ENCODE assay signal across 24 mouse cellular contexts in the genomic region with DNA sequence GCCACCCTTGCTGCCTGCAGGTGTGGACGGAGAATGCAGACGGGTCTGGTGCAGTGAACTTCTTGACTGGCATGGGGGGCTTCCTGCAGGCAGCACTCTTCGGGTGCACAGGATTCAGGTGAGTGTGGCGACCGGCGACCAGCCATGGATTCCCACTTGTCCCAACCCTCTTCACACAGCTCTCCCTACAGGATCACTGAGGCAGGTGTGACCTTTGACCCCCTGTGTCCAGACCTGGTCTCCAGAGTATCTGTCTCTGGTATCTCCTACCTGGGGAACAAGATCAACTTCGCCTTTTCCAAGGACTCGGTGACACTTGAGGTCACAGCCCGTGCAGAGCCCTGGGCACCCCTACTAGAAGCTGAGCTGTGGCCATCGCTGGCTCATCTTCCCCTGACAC. TPM values are rescaled to one million over a fixed set of nuclear protein-coding genes. Genes with fewer than 3 reads are reported as not detected.
DNase-seq lines count a peak whose midpoint lies in the region; ATAC-seq and TF ChIP-seq lines count a peak whose summit lies in the region.
"Had no signal": no experiment of that assay in that cellular context is flagged by ENCODE, and none has a peak within 500 bp of the region (broad histone marks: within the 10 kb centered on the region; RNA-seq: fewer than 3 reads in every experiment).

No protein-coding gene starts in this region.

- H3K4me1 ChIP-seq in heart, embryonic 10.5 days, result peaks cover 46% of the 10 kb centered on the region
- peaks cover 15% of the 10 kb centered on the region; the same call in 1 of the 2 replicates for H3K4me1 ChIP-seq in liver, adult 2 months (ENCODE audit: control insufficient read depth, insufficient read depth, low read length)
- H3K4me1 ChIP-seq in heart, embryonic 15.5 days (replicated peaks), result peaks cover 50% of the 10 kb centered on the region
- H3K4me1 ChIP-seq in liver, postnatal 0 days (ENCODE audit: insufficient read depth), result peaks cover 26% of the 10 kb centered on the region
- H3K4me1 ChIP-seq in forebrain, embryonic 10.5 days, result peaks cover 34% of the 10 kb centered on the region

- H3K4me2 ChIP-seq in heart, embryonic 15.5 days, result no peak overlapping the region
- H3K4me2 ChIP-seq in liver, postnatal 0 days (ENCODE audit: low read depth, low read length), result no peak overlapping the region
- H3K4me2 ChIP-seq: embryonic facial prominence, embryonic 15.5 days; midbrain, embryonic 11.5 days had no signal

- TF ChIP-seq EP300 in liver, postnatal 0 days (IDR thresholded peaks at IDR 0.05; ENCODE audit: low read depth), result no peak

- peak overlapping the region; percentile 62 for H3K27ac ChIP-seq in heart, embryonic 10.5 days
- peak overlapping the region; percentile 33 for H3K27ac ChIP-seq in liver, adult 2 months (replicated peaks; ENCODE audit: insufficient read depth, low read depth, low read length)
- peak overlapping the region; percentile 70 for H3K27ac ChIP-seq in heart, embryonic 15.5 days
- peak overlapping the region; percentile 46; the same call in 1 of the 2 replicates for H3K27ac ChIP-seq in liver, postnatal 0 days (ENCODE audit: low read depth)
- H3K27ac ChIP-seq in forebrain, embryonic 10.5 days, result no peak overlapping the region
- H3K27ac ChIP-seq: layer of hippocampus, adult 2 months; liver, embryonic 14.5 days had no signal

- ATAC-seq in heart, embryonic 15.5 days (replicated peaks; ENCODE audit: insufficient number of reproducible peaks, insufficient read depth, low FRiP score, low read depth), result no peak
- no peak for ATAC-seq in liver, postnatal 0 days

- H3K36me3 ChIP-seq in heart, embryonic 10.5 days, result peaks cover 50% of the 10 kb centered on the region
- no peaks in the 10 kb centered on the region for H3K36me3 ChIP-seq in liver, adult 2 months (ENCODE audit: control insufficient read depth, insufficient read depth, low read length)
- peaks cover 12% of the 10 kb centered on the region; the same call in 1 of the 2 replicates for H3K36me3 ChIP-seq in heart, embryonic 15.5 days
- H3K36me3 ChIP-seq in liver, postnatal 0 days (replicated peaks; ENCODE audit: insufficient read depth, low read length), result peaks cover 38% of the 10 kb centered on the region
- H3K36me3 ChIP-seq in forebrain, embryonic 10.5 days (replicated peaks), result peaks cover 55% of the 10 kb centered on the region

- TF ChIP-seq CTCF in liver, adult 2 months (IDR thresholded peaks at IDR 0.05; ENCODE audit: low read depth, low read length), result no peak
- no peak for TF ChIP-seq CTCF in liver, postnatal 0 days (IDR thresholded peaks at IDR 0.05; ENCODE audit: low read depth)

- H3K79me2 ChIP-seq in liver, adult 2 months (ENCODE audit: control insufficient read depth, insufficient read depth, low read length), result no peaks in the 10 kb centered on the region; the same call in 1 of the 2 replicates

- H3K4me3 ChIP-seq in heart, embryonic 10.5 days, result no peak overlapping the region
- no peak overlapping the region for H3K4me3 ChIP-seq in liver, adult 2 months (ENCODE audit: insufficient read depth, low read depth, low read length)
- H3K4me3 ChIP-seq in heart, embryonic 15.5 days, result no peak overlapping the region
- H3K4me3 ChIP-seq in liver, postnatal 0 days (ENCODE audit: low read depth, low read length), result no peak overlapping the region
- no peak overlapping the region for H3K4me3 ChIP-seq in forebrain, embryonic 10.5 days
- H3K4me3 ChIP-seq: embryonic facial prominence, embryonic 15.5 days; layer of hippocampus, adult 2 months had no signal

- DNase-seq in heart, embryonic 10.5 days (ENCODE audit: low spot score), result no peak
- DNase-seq in heart, adult 8-10 months (ENCODE audit: low spot score), result no peak
- DNase-seq in liver, adult 2 months (ENCODE audit: extremely low read depth, low read depth, low spot score), result no peak
- DNase-seq in liver, result no peak
- DNase-seq in liver, postnatal 0 days, result no peak
- DNase-seq in forebrain, embryonic 10.5 days (ENCODE audit: extremely low spot score, low spot score), result no peak
- DNase-seq: cerebellum, adult 9-11 months; gastrocnemius, postnatal 14 days; kidney, postnatal 10 days; left cerebral cortex, postnatal 4 days; right cerebral cortex, postnatal 25 days; thymus, adult 18-20 months had no signal

- H3K27me3 ChIP-seq in heart, embryonic 10.5 days (ENCODE audit: insufficient read depth, poor library complexity, severe bottlenecking), result peaks cover 10% of the 10 kb centered on the region; the same call in 1 of the 2 replicates
- no peaks in the 10 kb centered on the region for H3K27me3 ChIP-seq in liver, adult 2 months (ENCODE audit: control insufficient read depth, insufficient read depth, low read length)
- no peaks in the 10 kb centered on the region for H3K27me3 ChIP-seq in heart, embryonic 15.5 days
- no peaks in the 10 kb centered on the region for H3K27me3 ChIP-seq in liver, postnatal 0 days (ENCODE audit: insufficient read depth, low read length)
- no peaks in the 10 kb centered on the region for H3K27me3 ChIP-seq in forebrain, embryonic 10.5 days (ENCODE audit: poor library complexity, severe bottlenecking)
- H3K27me3 ChIP-seq: embryonic facial prominence, embryonic 15.5 days had no signal

- WGBS in heart, embryonic 10.5 days, result 79% methylated on average over 10 of the region's 10 CpGs
- WGBS in liver, adult 2 months, result 94% methylated on average over 10 of the region's 10 CpGs
- 85% methylated on average over 10 of the region's 10 CpGs for WGBS in heart, embryonic 15.5 days
- WGBS in liver, postnatal 0 days (ENCODE audit: insufficient replicate concordance), result 75% methylated on average over 10 of the region's 10 CpGs
- 93% methylated on average over 10 of the region's 10 CpGs for WGBS in forebrain, embryonic 10.5 days

- no peak overlapping the region; the same call in 1 of the 2 replicates for H3K9ac ChIP-seq in liver, adult 2 months (ENCODE audit: low read depth, low read length)
- H3K9ac ChIP-seq in heart, embryonic 15.5 days, result no peak overlapping the region
- H3K9ac ChIP-seq in liver, postnatal 0 days (replicated peaks), result no peak overlapping the region
- H3K9ac ChIP-seq: embryonic facial prominence, embryonic 15.5 days; liver, embryonic 14.5 days had no signal

- no peak for TF ChIP-seq POLR2A in liver, adult 2 months (IDR thresholded peaks at IDR 0.05; ENCODE audit: extremely low read depth, insufficient read depth, low read length)

- no peaks in the 10 kb centered on the region for H3K9me3 ChIP-seq in heart, embryonic 10.5 days
- no peaks in the 10 kb centered on the region for H3K9me3 ChIP-seq in heart, embryonic 15.5 days (replicated peaks)
- no peaks in the 10 kb centered on the region for H3K9me3 ChIP-seq in liver, postnatal 0 days (ENCODE audit: low read length)
- no peaks in the 10 kb centered on the region for H3K9me3 ChIP-seq in forebrain, embryonic 10.5 days
- H3K9me3 ChIP-seq: embryonic facial prominence, embryonic 15.5 days had no signal

RNA-seq across cellular contexts. Expression of gene Ifitm5, which starts 3.8 kb away (rescaled TPM):
- polyA plus RNA-seq in heart, embryonic 10.5 days (2016; fragmentation: Nextera tagmentation; extraction: Ambion mirVana), result 1.8 and 2.3 TPM in 2 replicates
- total RNA-seq in heart, adult 8-10 months (2022), result under 1 TPM in 3 of 4 experiments, not detected in 1; 0.35 to 0.72 (median 0.37) TPM
- total RNA-seq in liver, adult 2 months (2014; rRNA removed), result 0.40 and 0.55 TPM in 2 replicates
- polyA plus RNA-seq in liver, adult 2 months (2012; rRNA removed), result 0.76 and 1.0 TPM in 2 replicates
- 1.6 and 2.5 TPM in 2 replicates for polyA plus RNA-seq in heart, embryonic 15.5 days (2015; fragmentation: Nextera tagmentation; extraction: Ambion mirVana)
- polyA plus RNA-seq in liver, postnatal 0 days (2015; fragmentation: Nextera tagmentation; extraction: Ambion mirVana), result 0.41 and 0.48 TPM in 2 replicates
- polyA plus RNA-seq in forebrain, embryonic 10.5 days (2016; fragmentation: Nextera tagmentation; extraction: Ambion mirVana), result 2.0 TPM in 2 replicates
- total RNA-seq: gastrocnemius, postnatal 14 days; layer of hippocampus, adult 2 months; left cerebral cortex, adult 18-20 months; left cerebral cortex, postnatal 4 days had no signal
- polyA plus RNA-seq: forebrain, embryonic 11.5 days; frontal cortex, adult 2 months had no signal

RNA-seq across cellular contexts. Expression of gene Pgghg, which starts 5.1 kb away (rescaled TPM):
- polyA plus RNA-seq in heart, embryonic 10.5 days (2016; fragmentation: Nextera tagmentation; extraction: Ambion mirVana), result 13.7 and 16.1 TPM in 2 replicates
- 1 to 10 TPM; 3.8 to 5.3 (median 4.3) TPM for total RNA-seq in heart, adult 8-10 months (2022)
- 16.6 and 19.1 TPM in 2 replicates for total RNA-seq in liver, adult 2 months (2014; rRNA removed)
- polyA plus RNA-seq in liver, adult 2 months (2012; rRNA removed), result 41.3 and 43.3 TPM in 2 replicates
- polyA plus RNA-seq in heart, embryonic 15.5 days (2015; fragmentation: Nextera tagmentation; extraction: Ambion mirVana), result 9.3 and 15.5 TPM in 2 replicates
- 5.5 and 6.3 TPM in 2 replicates for polyA plus RNA-seq in liver, postnatal 0 days (2015; fragmentation: Nextera tagmentation; extraction: Ambion mirVana)
- polyA plus RNA-seq in forebrain, embryonic 10.5 days (2016; fragmentation: Nextera tagmentation; extraction: Ambion mirVana), result 14.2 and 14.5 TPM in 2 replicates

RNA-seq across cellular contexts. Expression of gene Gm45717, which starts 9.4 kb away (rescaled TPM):
- not detected in 2 replicates for polyA plus RNA-seq in heart, embryonic 10.5 days (2016; fragmentation: Nextera tagmentation; extraction: Ambion mirVana)
- not detected for total RNA-seq in heart, adult 8-10 months (2022)
- not detected in 2 replicates for total RNA-seq in liver, adult 2 months (2014; rRNA removed)
- polyA plus RNA-seq in liver, adult 2 months (2012; rRNA removed), result not detected in 2 replicates
- polyA plus RNA-seq in heart, embryonic 15.5 days (2015; fragmentation: Nextera tagmentation; extraction: Ambion mirVana), result not detected in 2 replicates
- polyA plus RNA-seq in liver, postnatal 0 days (2015; fragmentation: Nextera tagmentation; extraction: Ambion mirVana), result 0.59 TPM in 1 of 2 replicates, not detected in the other
- 0.33 TPM in 1 of 2 replicates, not detected in the other for polyA plus RNA-seq in forebrain, embryonic 10.5 days (2016; fragmentation: Nextera tagmentation; extraction: Ambion mirVana)
- total RNA-seq: gastrocnemius, postnatal 14 days; layer of hippocampus, adult 2 months; left cerebral cortex, adult 18-20 months; left cerebral cortex, postnatal 4 days had no signal
- polyA plus RNA-seq: C2C12; embryonic facial prominence, embryonic 15.5 days; forebrain, embryonic 11.5 days; frontal cortex, adult 2 months; hindbrain, embryonic 11.5 days; liver, embryonic 14.5 days; midbrain, embryonic 11.5 days; neural tube, embryonic 14.5 days; urinary bladder, adult 2 months had no signal

RNA-seq across cellular contexts. Expression of gene Ifitm2, which starts 9.5 kb away (rescaled TPM):
- polyA plus RNA-seq in heart, embryonic 10.5 days (2016; fragmentation: Nextera tagmentation; extraction: Ambion mirVana), result 402 and 508 TPM in 2 replicates
- total RNA-seq in heart, adult 8-10 months (2022), result 100 to 1,000 TPM in 1 of 4 experiments, 10 to 100 TPM in 3; 86.2 to 101 (median 90.3) TPM
- 270 and 282 TPM in 2 replicates for total RNA-seq in liver, adult 2 months (2014; rRNA removed)
- polyA plus RNA-seq in liver, adult 2 months (2012; rRNA removed), result 968 and 1,028 TPM in 2 replicates
- polyA plus RNA-seq in heart, embryonic 15.5 days (2015; fragmentation: Nextera tagmentation; extraction: Ambion mirVana), result 459 and 624 TPM in 2 replicates
- polyA plus RNA-seq in liver, postnatal 0 days (2015; fragmentation: Nextera tagmentation; extraction: Ambion mirVana), result 798 and 816 TPM in 2 replicates
- 365 and 397 TPM in 2 replicates for polyA plus RNA-seq in forebrain, embryonic 10.5 days (2016; fragmentation: Nextera tagmentation; extraction: Ambion mirVana)

RNA-seq across cellular contexts. Expression of gene Ifitm1, which starts 20.7 kb away (rescaled TPM):
- polyA plus RNA-seq in heart, embryonic 10.5 days (2016; fragmentation: Nextera tagmentation; extraction: Ambion mirVana), result 3.6 and 12.5 TPM in 2 replicates
- 1 to 10 TPM; 1.6 to 6.3 (median 5.0) TPM for total RNA-seq in heart, adult 8-10 months (2022)
- 11.2 and 11.3 TPM in 2 replicates for total RNA-seq in liver, adult 2 months (2014; rRNA removed)
- 48.6 and 79.4 TPM in 2 replicates for polyA plus RNA-seq in liver, adult 2 months (2012; rRNA removed)
- polyA plus RNA-seq in heart, embryonic 15.5 days (2015; fragmentation: Nextera tagmentation; extraction: Ambion mirVana), result 11.7 and 49.8 TPM in 2 replicates
- polyA plus RNA-seq in liver, postnatal 0 days (2015; fragmentation: Nextera tagmentation; extraction: Ambion mirVana), result 33.4 and 38.6 TPM in 2 replicates
- polyA plus RNA-seq in forebrain, embryonic 10.5 days (2016; fragmentation: Nextera tagmentation; extraction: Ambion mirVana), result 3.7 and 4.1 TPM in 2 replicates
